Mouse (Mus musculus) midbrain, embryonic 12.5 days (tissue): ENCODE measurements around the gene Il20ra. TPM values are rescaled to one million over a fixed set of nuclear protein-coding genes. Genes with fewer than 3 reads are reported as not detected.

ENCODE experiments used
- ATAC-seq: fragments of 200-750 bp; cut with Nextera tagmentation; 2 replicates; pipeline ENCODE4 v1.8.0; 2017; ENCODE audit warnings: low read depth, moderate TSS enrichment, moderate library complexity; ENCODE audit not compliant: low FRiP score
- H3K27ac ChIP-seq: fragments of 300-500 bp; sonication (generic); replicated peaks from 2 replicates; pipeline ENCODE4 v1.5.1; 2016; ENCODE audit warnings: mild to moderate bottlenecking
- H3K27me3 ChIP-seq: fragments of 300-500 bp; sonication (generic); 2 replicates; pipeline ENCODE4 v1.6.1; 2016; ENCODE audit warnings: mild to moderate bottlenecking
- H3K36me3 ChIP-seq: fragments of 300-500 bp; sonication (generic); 2 replicates; pipeline ENCODE4 v1.6.1; 2016
- H3K4me1 ChIP-seq: fragments of 300-500 bp; sonication (generic); 2 replicates; pipeline ENCODE4 v1.6.1; 2016
- H3K4me2 ChIP-seq: fragments of 300-500 bp; sonication (generic); replicated peaks from 2 replicates; pipeline ENCODE4 v1.6.1; 2016; ENCODE audit warnings: mild to moderate bottlenecking, moderate library complexity
- H3K4me3 ChIP-seq: fragments of 300-500 bp; sonication (generic); 2 replicates; pipeline ENCODE4 v1.5.1; 2016; ENCODE audit warnings: mild to moderate bottlenecking
- H3K9ac ChIP-seq: fragments of 300-500 bp; sonication (generic); replicated peaks from 2 replicates; pipeline ENCODE4 v1.6.1; 2016; ENCODE audit warnings: mild to moderate bottlenecking, moderate library complexity
- H3K9me3 ChIP-seq: fragments of 300-500 bp; sonication (generic); 2 replicates; pipeline ENCODE4 v1.6.1; 2016; ENCODE audit warnings: mild to moderate bottlenecking
- WGBS: fragments of 180-500 bp; shearing (Covaris S2); methylation state at CpG from one replicate; pipeline ENCODE4 v1.1.7; 2016; 5-methylcytosine and 5-hydroxymethylcytosine counted together
- polyA plus RNA-seq: library from polyadenylated mRNA; unstranded; fragments of >200 nt; fragmentation: Nextera tagmentation; extraction: Ambion mirVana; gene quantifications from 2 replicates; pipeline ENCODE4 v1.2.1, GENCODE M21; 2016

The Il20ra gene
- 0.10 TPM in 1 of 2 replicates, not detected in the other for polyA plus RNA-seq

GRCm38 (mm10) chr10:19712421-19712836 is at the start of gene Il20ra:
TSS of gene Il20ra (plus strand) at chr10:19712570.
- peak within 1 kb of the TSS; percentile 50 for H3K4me3 ChIP-seq
- 1% methylated on average over 29 of the region's 29 CpGs for WGBS
- peaks cover 20% of the 10 kb centered on the region for H3K27me3 ChIP-seq
- peak within 1 kb of the TSS; percentile 93 for H3K4me2 ChIP-seq
- H3K9ac ChIP-seq: peak within 1 kb of the TSS; percentile 57
- H3K27ac ChIP-seq: no peak within 1 kb of the TSS
- no peaks in the 10 kb centered on the region for H3K9me3 ChIP-seq
- peak; percentile 75 for ATAC-seq
- H3K4me1 ChIP-seq: peaks cover 7% of the 10 kb centered on the region
- no peaks in the 10 kb centered on the region for H3K36me3 ChIP-seq

- H3K4me3 ChIP-seq: no peak overlapping the region
- H3K36me3 ChIP-seq: no peaks in the 10 kb centered on the region
- ATAC-seq: no peak
- H3K4me2 ChIP-seq: no peak overlapping the region
- WGBS: 84% methylated on average over 5 of the region's 5 CpGs
- H3K27me3 ChIP-seq: no peaks in the 10 kb centered on the region
- H3K4me1 ChIP-seq: no peaks in the 10 kb centered on the region
- no peak overlapping the region for H3K9ac ChIP-seq
- no peaks in the 10 kb centered on the region for H3K9me3 ChIP-seq
- no peak overlapping the region for H3K27ac ChIP-seq
Measured at GRCm38 (mm10) chr10:19668973-19669372, 43.4 kb upstream of the Il20ra start.

- Histone ChIP-seq H3K9ac (no peak overlapping the region), H3K4me2 (no peak overlapping the region), H3K4me3 (no peak overlapping the region), H3K27me3 (no peaks in the 10 kb centered on the region), H3K36me3 (no peaks in the 10 kb centered on the region), H3K9me3 (no peaks in the 10 kb centered on the region), H3K4me1 (no peaks in the 10 kb centered on the region), H3K27ac (no peak overlapping the region)
- no peak for ATAC-seq
Measured at GRCm38 (mm10) chr10:19672015-19672414, 40.4 kb upstream of the Il20ra start.

GRCm38 (mm10) chr10:19673146-19673545 is 39.2 kb upstream of the Il20ra start:
- no peak overlapping the region for H3K9ac ChIP-seq
- no peaks in the 10 kb centered on the region for H3K9me3 ChIP-seq
- 95% methylated on average over 1 of the region's 1 CpGs for WGBS
- H3K27ac ChIP-seq: no peak overlapping the region
- H3K4me1 ChIP-seq: no peaks in the 10 kb centered on the region
- ATAC-seq: no peak
- H3K4me2 ChIP-seq: no peak overlapping the region
- no peaks in the 10 kb centered on the region for H3K36me3 ChIP-seq
- no peaks in the 10 kb centered on the region for H3K27me3 ChIP-seq
- no peak overlapping the region for H3K4me3 ChIP-seq

GRCm38 (mm10) chr10:19687686-19688085 is 24.7 kb upstream of the Il20ra start:
- Histone ChIP-seq H3K36me3 (no peaks in the 10 kb centered on the region), H3K27me3 (no peaks in the 10 kb centered on the region), H3K9me3 (no peaks in the 10 kb centered on the region), H3K4me3 (no peak overlapping the region), H3K9ac (no peak overlapping the region), H3K4me1 (no peaks in the 10 kb centered on the region), H3K4me2 (no peak overlapping the region), H3K27ac (no peak overlapping the region)
- no peak for ATAC-seq
- 69% methylated on average over 3 of the region's 3 CpGs for WGBS

GRCm38 (mm10) chr10:19691287-19691686 is 21.1 kb upstream of the Il20ra start:
- no peaks in the 10 kb centered on the region for H3K36me3 ChIP-seq
- no peak overlapping the region for H3K27ac ChIP-seq

GRCm38 (mm10) chr10:19691771-19692170 is 20.6 kb upstream of the Il20ra start:
- no peaks in the 10 kb centered on the region for H3K9me3 ChIP-seq
- H3K27me3 ChIP-seq: no peaks in the 10 kb centered on the region
- H3K27ac ChIP-seq: no peak overlapping the region
- ATAC-seq: no peak
- no peak overlapping the region for H3K9ac ChIP-seq
- H3K4me1 ChIP-seq: no peaks in the 10 kb centered on the region
- 87% methylated on average over 13 of the region's 13 CpGs for WGBS
- H3K36me3 ChIP-seq: no peaks in the 10 kb centered on the region
- H3K4me2 ChIP-seq: no peak overlapping the region
- H3K4me3 ChIP-seq: no peak overlapping the region

More at GRCm38 (mm10) chr10:19691287-19691686, 21.1 kb upstream of the Il20ra start:
- Histone ChIP-seq H3K9me3 (no peaks in the 10 kb centered on the region), H3K4me1 (no peaks in the 10 kb centered on the region), H3K27me3 (no peaks in the 10 kb centered on the region), H3K4me3 (no peak overlapping the region), H3K9ac (no peak overlapping the region), H3K4me2 (no peak overlapping the region)
- 71% methylated on average over 3 of the region's 3 CpGs for WGBS
- no peak for ATAC-seq

- H3K27me3 ChIP-seq: no peaks in the 10 kb centered on the region
- no peaks in the 10 kb centered on the region for H3K9me3 ChIP-seq
- no peaks in the 10 kb centered on the region for H3K4me1 ChIP-seq
- H3K27ac ChIP-seq: no peak overlapping the region
- WGBS: 95% methylated on average over 7 of the region's 7 CpGs
- no peaks in the 10 kb centered on the region for H3K36me3 ChIP-seq
- no peak overlapping the region for H3K9ac ChIP-seq
- H3K4me2 ChIP-seq: no peak overlapping the region
- H3K4me3 ChIP-seq: no peak overlapping the region
- ATAC-seq: no peak
Measured at GRCm38 (mm10) chr10:19692332-19692731, 20.0 kb upstream of the Il20ra start.

- 61% methylated on average over 8 of the region's 8 CpGs for WGBS
- Histone ChIP-seq H3K4me3 (no peak overlapping the region), H3K4me2 (no peak overlapping the region), H3K4me1 (no peaks in the 10 kb centered on the region), H3K36me3 (no peaks in the 10 kb centered on the region), H3K9ac (no peak overlapping the region), H3K27ac (no peak overlapping the region), H3K27me3 (no peaks in the 10 kb centered on the region), H3K9me3 (no peaks in the 10 kb centered on the region)
- ATAC-seq: 0 out of 2 replicates have a peak, but pooled peaks have one; percentile 49
Measured at GRCm38 (mm10) chr10:19692988-19693387, 19.4 kb upstream of the Il20ra start.

- Histone ChIP-seq H3K9me3 (no peaks in the 10 kb centered on the region), H3K36me3 (no peaks in the 10 kb centered on the region), H3K27me3 (no peaks in the 10 kb centered on the region), H3K4me2 (no peak overlapping the region), H3K4me1 (no peaks in the 10 kb centered on the region), H3K4me3 (no peak overlapping the region), H3K27ac (no peak overlapping the region), H3K9ac (no peak overlapping the region)
- WGBS: 79% methylated on average over 2 of the region's 2 CpGs
- no peak for ATAC-seq
Measured at GRCm38 (mm10) chr10:19693629-19694028, 18.7 kb upstream of the Il20ra start.

GRCm38 (mm10) chr10:19699331-19699730 is 13.0 kb upstream of the Il20ra start:
- H3K27me3 ChIP-seq: no peaks in the 10 kb centered on the region
- no peak overlapping the region for H3K4me2 ChIP-seq
- no peak overlapping the region for H3K9ac ChIP-seq
- 76% methylated on average over 1 of the region's 1 CpGs for WGBS
- H3K4me1 ChIP-seq: no peaks in the 10 kb centered on the region
- no peak for ATAC-seq
- H3K9me3 ChIP-seq: no peaks in the 10 kb centered on the region
- no peak overlapping the region for H3K27ac ChIP-seq
- no peaks in the 10 kb centered on the region for H3K36me3 ChIP-seq
- no peak overlapping the region for H3K4me3 ChIP-seq

- Histone ChIP-seq H3K27ac (no peak overlapping the region), H3K9me3 (no peaks in the 10 kb centered on the region), H3K4me1 (no peaks in the 10 kb centered on the region), H3K4me3 (no peak overlapping the region), H3K4me2 (no peak overlapping the region), H3K9ac (no peak overlapping the region), H3K27me3 (no peaks in the 10 kb centered on the region; the same call in 1 of the 2 replicates), H3K36me3 (no peaks in the 10 kb centered on the region)
- ATAC-seq: no peak
- 36% methylated on average over 8 of the region's 8 CpGs for WGBS
Measured at GRCm38 (mm10) chr10:19704445-19704844, 7.9 kb upstream of the Il20ra start.

- Histone ChIP-seq H3K4me3 (no peak overlapping the region), H3K9ac (no peak overlapping the region), H3K4me2 (no peak overlapping the region), H3K9me3 (no peaks in the 10 kb centered on the region), H3K27ac (no peak overlapping the region), H3K27me3 (peaks cover 16% of the 10 kb centered on the region), H3K4me1 (peaks cover 6% of the 10 kb centered on the region), H3K36me3 (no peaks in the 10 kb centered on the region)
- 67% methylated on average over 12 of the region's 12 CpGs for WGBS
- ATAC-seq: no peak
Measured at GRCm38 (mm10) chr10:19707768-19708167, 4.6 kb upstream of the Il20ra start.
